In genomic region chr12:43489896-43490295, GRCm38 (mm10) we compare ENCODE assay signal across 16 mouse cellular contexts.
"Had no signal": no experiment of that assay in that cellular context is flagged by ENCODE, and none has a peak within 500 bp of the region (broad histone marks: within the 10 kb centered on the region; RNA-seq: fewer than 3 reads in every experiment).

No protein-coding gene starts in this region.

- DNase-seq: retina, postnatal 1 day; right cerebral cortex, adult 18-20 months; right cerebral cortex, postnatal 14 days; right cerebral cortex, postnatal 25 days; right cerebral cortex, postnatal 4 days; spleen, adult 18-20 months; thymus, adult 18-20 months; thymus, adult 2 months; thymus, postnatal 14 days; thymus, postnatal 25 days; thymus, postnatal 36 days; thymus, postnatal 4 days had no signal

- H3K36me3 ChIP-seq: neural tube, embryonic 13.5 days; neural tube, embryonic 15.5 days; stomach, embryonic 15.5 days had no signal

- H3K27ac ChIP-seq: neural tube, embryonic 13.5 days; neural tube, embryonic 15.5 days; stomach, embryonic 15.5 days; stomach, postnatal 0 days had no signal

- H3K9ac ChIP-seq: neural tube, embryonic 13.5 days; neural tube, embryonic 15.5 days; stomach, embryonic 15.5 days had no signal

- H3K27me3 ChIP-seq: neural tube, embryonic 13.5 days; neural tube, embryonic 15.5 days; stomach, embryonic 15.5 days had no signal

- H3K4me1 ChIP-seq: neural tube, embryonic 13.5 days; neural tube, embryonic 15.5 days; stomach, embryonic 15.5 days had no signal

- H3K4me3 ChIP-seq: neural tube, embryonic 13.5 days; neural tube, embryonic 15.5 days; stomach, embryonic 15.5 days had no signal

- H3K9me3 ChIP-seq: neural tube, embryonic 13.5 days; neural tube, embryonic 15.5 days; stomach, embryonic 15.5 days had no signal
